Comparison of ENCODE assay signal across 8 mouse cellular contexts in the genomic region with DNA sequence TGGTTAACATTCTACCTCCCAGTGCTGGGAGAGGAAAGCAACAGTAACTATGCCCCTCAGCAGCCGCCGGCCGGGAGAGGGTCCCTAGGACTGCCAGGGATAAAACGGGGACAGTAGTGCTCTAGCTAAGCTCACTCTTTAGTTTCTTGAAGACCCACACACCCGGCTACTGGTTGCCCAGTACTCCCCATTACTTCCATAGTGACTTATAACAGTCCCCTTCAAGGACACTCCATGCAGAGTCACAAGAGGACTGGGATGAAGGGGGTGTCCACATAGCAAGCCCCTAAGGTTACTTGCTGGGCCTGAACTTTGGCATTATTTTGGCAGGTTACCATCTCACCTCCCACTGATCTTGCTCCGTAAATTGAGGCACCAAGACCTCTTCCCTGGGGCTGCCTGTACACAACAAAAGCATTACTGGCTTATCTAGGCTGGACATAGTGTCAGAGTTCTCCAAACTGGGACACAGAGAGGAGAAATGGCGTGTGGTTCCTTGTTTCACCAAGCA. TPM values are rescaled to one million over a fixed set of nuclear protein-coding genes. Genes with fewer than 3 reads are reported as not detected.
A peak's percentile ranks its signal among the peaks of the same experiment; 100 is the strongest.
DNase-seq lines count a peak whose midpoint lies in the region; ATAC-seq and TF ChIP-seq lines count a peak whose summit lies in the region.

No protein-coding gene starts in this region.

- peak overlapping the region; percentile 97 for H3K27ac ChIP-seq in left cerebral cortex, adult 2 months
- H3K27ac ChIP-seq in embryonic facial prominence, embryonic 14.5 days (replicated peaks; ENCODE audit: low read depth, low read length), result peak overlapping the region; percentile 92
- peak overlapping the region; percentile 90 for H3K27ac ChIP-seq in intestine, embryonic 14.5 days (ENCODE audit: low read depth)
- H3K27ac ChIP-seq in neural tube, embryonic 11.5 days (ENCODE audit: low read depth, low read length), result peak overlapping the region; percentile 97

- TF ChIP-seq CTCF in left cerebral cortex, adult 2 months (IDR thresholded peaks at IDR 0.05), result no peak

- peak overlapping the region; percentile 86 for H3K4me3 ChIP-seq in left cerebral cortex, adult 2 months
- H3K4me3 ChIP-seq in embryonic facial prominence, embryonic 14.5 days (ENCODE audit: low read depth, low read length), result peak overlapping the region; percentile 81
- peak overlapping the region; percentile 81 for H3K4me3 ChIP-seq in intestine, embryonic 14.5 days (ENCODE audit: low read depth, low read length)
- H3K4me3 ChIP-seq in neural tube, embryonic 11.5 days (ENCODE audit: low read depth, low read length), result peak overlapping the region; percentile 76

- no peaks in the 10 kb centered on the region for H3K27me3 ChIP-seq in embryonic facial prominence, embryonic 14.5 days (replicated peaks; ENCODE audit: control insufficient read depth, insufficient read depth, low read length)
- no peaks in the 10 kb centered on the region for H3K27me3 ChIP-seq in intestine, embryonic 14.5 days (replicated peaks; ENCODE audit: control insufficient read depth, insufficient read depth, low read length)
- H3K27me3 ChIP-seq in neural tube, embryonic 11.5 days (ENCODE audit: control insufficient read depth, insufficient read depth, low read length), result no peaks in the 10 kb centered on the region

- no peak for DNase-seq in left cerebral cortex, adult 2 months (ENCODE audit: extremely low spot score in 1 of 2, low spot score in 2 of 2)
- no peak for DNase-seq in left cerebral cortex, adult 11 months (ENCODE audit: low spot score)
- no peak for DNase-seq in embryonic facial prominence, embryonic 14.5 days (ENCODE audit: low spot score)
- DNase-seq in intestine, embryonic 14.5 days (ENCODE audit: low spot score), result no peak
- no peak for DNase-seq in neural tube, embryonic 11.5 days (ENCODE audit: low spot score)
- DNase-seq in layer of hippocampus, adult 11-12 months (ENCODE audit: low spot score), result no peak
- DNase-seq in cerebellum, adult 18-20 months, result no peak

- no peaks in the 10 kb centered on the region for H3K9me3 ChIP-seq in embryonic facial prominence, embryonic 14.5 days (ENCODE audit: control insufficient read depth, low read length)
- H3K9me3 ChIP-seq in intestine, embryonic 14.5 days (ENCODE audit: control insufficient read depth, low read length), result no peaks in the 10 kb centered on the region
- H3K9me3 ChIP-seq in neural tube, embryonic 11.5 days (ENCODE audit: control insufficient read depth, low read length), result no peaks in the 10 kb centered on the region

- no peak for ATAC-seq in embryonic facial prominence, embryonic 14.5 days (ENCODE audit: low read depth)
- no peak for ATAC-seq in intestine, embryonic 14.5 days (replicated peaks; ENCODE audit: low FRiP score, low TSS enrichment, low read depth)
- ATAC-seq in neural tube, embryonic 11.5 days (ENCODE audit: insufficient read depth, low FRiP score, low TSS enrichment), result no peak
- no peak for ATAC-seq in activated CD4-positive, CD25-positive, alpha-beta regulatory T cell, adult 4 months

- H3K4me1 ChIP-seq in embryonic facial prominence, embryonic 14.5 days (ENCODE audit: control insufficient read depth, insufficient read depth, low read length), result peaks cover 12% of the 10 kb centered on the region; the same call in 1 of the 2 replicates
- H3K4me1 ChIP-seq in intestine, embryonic 14.5 days (replicated peaks; ENCODE audit: control insufficient read depth, insufficient read depth, low read length), result peaks cover 18% of the 10 kb centered on the region
- peaks cover 12% of the 10 kb centered on the region for H3K4me1 ChIP-seq in neural tube, embryonic 11.5 days (ENCODE audit: control insufficient read depth, insufficient read depth, low read length)

- intact Hi-C loops in left cerebral cortex, adult 2 months (cut with DNase I), result no loop called here

- H3K36me3 ChIP-seq in embryonic facial prominence, embryonic 14.5 days (ENCODE audit: control insufficient read depth, insufficient read depth, low read length), result peaks cover 20% of the 10 kb centered on the region; the same call in 1 of the 2 replicates
- H3K36me3 ChIP-seq in intestine, embryonic 14.5 days (ENCODE audit: control insufficient read depth, insufficient read depth, low read length), result peaks cover 14% of the 10 kb centered on the region
- H3K36me3 ChIP-seq in neural tube, embryonic 11.5 days (ENCODE audit: control insufficient read depth, insufficient read depth, low read length), result no peaks in the 10 kb centered on the region; the same call in 1 of the 2 replicates

- H3K4me2 ChIP-seq in embryonic facial prominence, embryonic 14.5 days (ENCODE audit: low read depth, low read length), result peak overlapping the region; percentile 83
- peak overlapping the region; percentile 82 for H3K4me2 ChIP-seq in intestine, embryonic 14.5 days (ENCODE audit: low read length)
- peak overlapping the region; percentile 75 for H3K4me2 ChIP-seq in neural tube, embryonic 11.5 days (ENCODE audit: low read depth)

- 66% methylated on average over 7 of the region's 7 CpGs for WGBS in embryonic facial prominence, embryonic 14.5 days
- WGBS in intestine, embryonic 14.5 days, result 67% methylated on average over 7 of the region's 7 CpGs
- WGBS in neural tube, embryonic 11.5 days, result 53% methylated on average over 7 of the region's 7 CpGs

- H3K9ac ChIP-seq in embryonic facial prominence, embryonic 14.5 days (ENCODE audit: low read depth, low read length), result peak overlapping the region; percentile 93
- H3K9ac ChIP-seq in intestine, embryonic 14.5 days (ENCODE audit: low read length), result peak overlapping the region; percentile 75
- peak overlapping the region; percentile 72 for H3K9ac ChIP-seq in neural tube, embryonic 11.5 days (ENCODE audit: low read length)

RNA-seq across cellular contexts. Expression of gene Nacc2, which starts 16.1 kb away (rescaled TPM):
- total RNA-seq in left cerebral cortex, adult 2 months (2021), result 10 to 100 TPM; 64.5 to 75.9 TPM
- polyA plus RNA-seq in embryonic facial prominence, embryonic 14.5 days (2014; fragmentation: Nextera tagmentation; extraction: Ambion mirVana), result 7.0 and 8.9 TPM in 2 replicates
- 11.3 and 13.2 TPM in 2 replicates for polyA plus RNA-seq in intestine, embryonic 14.5 days (2014; fragmentation: Nextera tagmentation; extraction: Ambion mirVana)
- polyA plus RNA-seq in neural tube, embryonic 11.5 days (2014; fragmentation: Nextera tagmentation; extraction: Ambion mirVana), result 8.2 and 9.8 TPM in 2 replicates
- 1 to 10 TPM; 1.1 to 1.3 TPM for polyA plus RNA-seq in activated CD4-positive, CD25-positive, alpha-beta regulatory T cell, adult 4 months (2017; shearing (Covaris generic))
